Mouse (Mus musculus): Measurements from ENCODE around the gene Slc30a9. TPM values are rescaled to one million over a fixed set of nuclear protein-coding genes. Genes with fewer than 3 reads are reported as not detected.

The Slc30a9 gene
- polyA plus RNA-seq, 1 experiment from 2014 or later, result 129 TPM

DNA sequence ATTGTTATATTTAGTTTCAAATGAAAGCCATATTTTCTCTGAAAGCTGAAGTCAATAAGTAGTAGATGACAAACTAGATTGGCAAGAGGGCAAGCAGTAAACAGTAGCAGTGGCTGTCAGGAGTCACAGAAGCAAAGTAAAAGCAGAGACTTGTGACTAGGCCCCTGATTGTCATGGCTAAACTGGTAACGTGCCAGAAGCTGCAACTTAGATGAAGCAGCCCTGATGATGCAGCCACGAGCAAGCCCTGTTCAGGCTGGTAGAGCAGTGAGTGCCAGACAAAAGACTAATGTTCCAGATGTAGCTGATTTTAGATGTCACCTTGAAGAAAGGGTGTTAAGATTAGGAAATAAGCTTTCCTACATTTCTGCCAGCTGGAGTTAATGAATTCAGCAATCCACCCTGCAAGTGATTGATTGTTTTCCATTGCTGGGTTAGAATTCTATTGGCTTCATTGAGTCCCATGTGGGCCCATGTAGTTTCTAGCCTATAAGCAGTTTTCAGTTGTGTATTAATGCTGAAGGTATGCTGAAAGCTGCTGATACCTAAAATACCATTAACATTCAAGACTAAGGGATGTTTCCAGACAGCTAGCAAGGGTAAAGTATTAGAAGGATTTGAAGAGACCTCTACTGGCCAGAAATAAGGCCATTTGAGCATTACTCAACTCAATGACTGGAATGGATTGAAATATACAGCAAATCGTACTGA lies 5.2 kb downstream of the Slc30a9 start:
- peak; percentile 48; the same call in 1 of the 2 replicates for TF ChIP-seq CTCF (IDR thresholded peaks at IDR 0.05; ENCODE audit: low read depth)
- Histone ChIP-seq H3K27ac (no peak overlapping the region), H3K4me1 (replicated peaks; ENCODE audit: insufficient read depth, low read length) (peaks cover 6% of the 10 kb centered on the region), H3K4me2 (ENCODE audit: low read length) (no peak overlapping the region), H3K27me3 (ENCODE audit: insufficient read depth, low read length) (no peaks in the 10 kb centered on the region), H3K9ac (ENCODE audit: low read depth, low read length) (no peak overlapping the region), H3K36me3 (ENCODE audit: insufficient read depth, low read length) (0 out of 2 replicates have a peak, but pooled peaks cover 5% of the 10 kb centered on the region), H3K9me3 (replicated peaks; ENCODE audit: low read length) (no peaks in the 10 kb centered on the region), H3K4me3 (replicated peaks; ENCODE audit: low read depth, low read length) (no peak overlapping the region)
- no peak for ATAC-seq (replicated peaks; ENCODE audit: low FRiP score, low read depth)
- peak; percentile 32 for DNase-seq (ENCODE audit: low spot score)
- WGBS, result 64% methylated on average over 3 of the region's 3 CpGs

DNA sequence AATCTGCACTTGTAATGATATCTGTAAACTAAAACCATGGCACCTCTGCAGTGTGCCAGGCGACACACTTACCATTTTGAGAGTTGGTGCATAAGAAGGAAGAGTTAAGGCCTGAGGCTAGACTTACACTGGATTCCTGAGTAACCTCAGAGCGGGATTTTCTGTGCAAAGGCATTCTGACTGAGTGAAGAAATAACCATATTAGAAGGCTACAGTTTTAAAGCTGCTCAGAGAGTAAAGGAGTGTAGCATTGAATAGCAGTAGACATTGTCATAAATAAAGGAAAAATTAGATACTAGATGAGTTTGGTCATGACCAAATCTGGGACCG lies 5.7 kb downstream of the Slc30a9 start:
- ATAC-seq (replicated peaks; ENCODE audit: low FRiP score, low read depth) (no peak), DNase-seq (ENCODE audit: low spot score) (no peak)
- Histone ChIP-seq H3K27ac (no peak overlapping the region), H3K27me3 (ENCODE audit: insufficient read depth, low read length) (no peaks in the 10 kb centered on the region), H3K9ac (ENCODE audit: low read depth, low read length) (no peak overlapping the region), H3K36me3 (ENCODE audit: insufficient read depth, low read length) (0 out of 2 replicates have a peak, but pooled peaks cover 5% of the 10 kb centered on the region), H3K4me2 (ENCODE audit: low read length) (no peak overlapping the region), H3K9me3 (replicated peaks; ENCODE audit: low read length) (no peaks in the 10 kb centered on the region), H3K4me3 (replicated peaks; ENCODE audit: low read depth, low read length) (no peak overlapping the region), H3K4me1 (replicated peaks; ENCODE audit: insufficient read depth, low read length) (peaks cover 6% of the 10 kb centered on the region)
- 87% methylated on average over 3 of the region's 3 CpGs for WGBS
- TF ChIP-seq CTCF (IDR thresholded peaks at IDR 0.05; ENCODE audit: low read depth), result no peak

DNA sequence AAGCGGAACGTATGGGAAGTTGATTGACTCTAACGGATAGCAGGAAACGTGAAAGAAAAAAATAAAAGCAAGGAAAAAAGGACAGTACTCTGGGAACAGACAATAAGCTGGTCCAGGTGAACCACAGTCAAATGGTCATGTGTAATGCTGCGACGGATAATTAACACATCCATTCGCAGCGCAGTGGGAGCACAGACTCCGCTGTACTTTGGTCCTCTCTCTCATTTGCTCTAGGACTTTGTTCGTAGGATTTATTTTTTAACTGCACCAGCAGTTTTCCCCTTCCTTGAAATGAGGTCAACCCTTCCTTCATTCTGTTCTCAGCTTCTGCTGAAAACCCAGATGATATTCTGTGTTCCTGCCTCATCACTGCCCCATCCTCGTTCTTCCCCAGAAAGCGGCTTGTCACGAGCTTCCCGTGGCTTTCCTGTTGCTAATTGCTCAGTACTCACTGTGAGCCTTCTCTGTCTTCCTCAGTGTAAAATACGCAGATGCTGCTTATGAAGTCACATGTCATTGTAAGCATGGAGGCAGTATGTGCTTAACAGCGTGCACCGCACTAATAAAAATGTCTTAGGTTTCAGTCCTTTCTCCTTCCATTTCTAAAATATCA lies 15.0 kb downstream of the Slc30a9 start:
- H3K4me2 ChIP-seq (ENCODE audit: low read length), result no peak overlapping the region
- ATAC-seq (replicated peaks; ENCODE audit: low FRiP score, low read depth) (peak; percentile 74), DNase-seq (ENCODE audit: low spot score) (no peak)
- 82% methylated on average over 17 of the region's 17 CpGs for WGBS
- H3K27me3 ChIP-seq (ENCODE audit: insufficient read depth, low read length), result no peaks in the 10 kb centered on the region
- TF ChIP-seq CTCF (IDR thresholded peaks at IDR 0.05; ENCODE audit: low read depth), result no peak
- H3K27ac ChIP-seq, result no peak overlapping the region
- H3K9me3 ChIP-seq (replicated peaks; ENCODE audit: low read length), result no peaks in the 10 kb centered on the region
- H3K4me1 ChIP-seq (replicated peaks; ENCODE audit: insufficient read depth, low read length), result no peaks in the 10 kb centered on the region
- H3K4me3 ChIP-seq (replicated peaks; ENCODE audit: low read depth, low read length), result no peak overlapping the region
- peaks cover 9% of the 10 kb centered on the region; the same call in 1 of the 2 replicates for H3K36me3 ChIP-seq (ENCODE audit: insufficient read depth, low read length)
- H3K9ac ChIP-seq (ENCODE audit: low read depth, low read length), result no peak overlapping the region

DNA sequence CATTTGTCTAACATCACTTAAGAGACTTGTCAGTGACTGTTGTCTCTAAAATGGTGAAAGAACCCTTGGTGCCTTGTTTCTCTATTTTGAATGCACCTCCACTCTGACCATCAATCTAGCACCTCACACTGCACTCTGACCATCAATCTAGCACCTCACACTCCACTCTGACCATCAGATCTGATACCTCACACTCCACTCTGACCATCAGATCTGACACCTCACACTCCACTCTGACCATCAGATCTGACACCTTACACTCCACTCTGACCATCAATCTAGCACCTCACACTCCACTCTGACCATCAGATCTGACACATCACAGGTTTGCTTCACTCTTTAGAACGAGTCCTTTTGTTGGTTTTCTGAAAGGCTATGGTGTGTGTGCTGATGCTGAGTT lies 17.3 kb downstream of the Slc30a9 start:
- 28% methylated on average over 1 of the region's 1 CpGs for WGBS
- Histone ChIP-seq H3K9ac (ENCODE audit: low read depth, low read length) (no peak overlapping the region), H3K36me3 (ENCODE audit: insufficient read depth, low read length) (0 out of 2 replicates have a peak, but pooled peaks cover 7% of the 10 kb centered on the region)

DNA sequence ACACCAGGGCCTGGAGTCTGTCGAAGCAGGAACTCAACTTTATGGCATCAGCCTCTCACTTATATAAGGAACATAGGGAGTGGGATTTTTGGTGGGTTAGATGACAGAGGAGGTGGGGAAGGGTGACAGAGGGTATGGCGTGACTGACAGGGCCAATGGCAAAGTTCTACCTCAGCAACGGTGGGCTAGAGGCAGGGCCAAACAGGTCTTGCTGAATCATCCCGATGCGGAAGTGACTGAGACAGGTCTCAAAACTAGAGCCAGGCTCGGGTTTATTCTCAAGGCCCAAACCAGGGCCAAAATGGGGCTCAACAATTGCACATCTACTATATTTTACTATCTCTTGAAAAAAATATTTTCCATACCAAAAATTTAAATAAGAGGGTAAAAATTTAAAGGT lies 34.1 kb downstream of the Slc30a9 start:
- 87% methylated on average over 6 of the region's 6 CpGs for WGBS
- Histone ChIP-seq H3K9me3 (replicated peaks; ENCODE audit: low read length) (no peaks in the 10 kb centered on the region), H3K27ac (no peak overlapping the region), H3K4me2 (ENCODE audit: low read length) (no peak overlapping the region), H3K9ac (ENCODE audit: low read depth, low read length) (no peak overlapping the region), H3K4me3 (replicated peaks; ENCODE audit: low read depth, low read length) (no peak overlapping the region), H3K36me3 (ENCODE audit: insufficient read depth, low read length) (peaks cover 25% of the 10 kb centered on the region), H3K27me3 (ENCODE audit: insufficient read depth, low read length) (no peaks in the 10 kb centered on the region), H3K4me1 (replicated peaks; ENCODE audit: insufficient read depth, low read length) (no peaks in the 10 kb centered on the region)
- no peak for DNase-seq (ENCODE audit: low spot score)
- no peak for TF ChIP-seq CTCF (IDR thresholded peaks at IDR 0.05; ENCODE audit: low read depth)
- ATAC-seq (replicated peaks; ENCODE audit: low FRiP score, low read depth), result no peak

More for the DNA sequence above, 17.3 kb downstream of the Slc30a9 start:
- Histone ChIP-seq H3K4me3 (replicated peaks; ENCODE audit: low read depth, low read length) (no peak overlapping the region), H3K27ac (no peak overlapping the region), H3K4me1 (replicated peaks; ENCODE audit: insufficient read depth, low read length) (no peaks in the 10 kb centered on the region), H3K4me2 (ENCODE audit: low read length) (no peak overlapping the region), H3K9me3 (replicated peaks; ENCODE audit: low read length) (no peaks in the 10 kb centered on the region), H3K27me3 (ENCODE audit: insufficient read depth, low read length) (no peaks in the 10 kb centered on the region)
- no peak for DNase-seq (ENCODE audit: low spot score)
- TF ChIP-seq CTCF (IDR thresholded peaks at IDR 0.05; ENCODE audit: low read depth), result no peak
- ATAC-seq (replicated peaks; ENCODE audit: low FRiP score, low read depth), result no peak

DNA sequence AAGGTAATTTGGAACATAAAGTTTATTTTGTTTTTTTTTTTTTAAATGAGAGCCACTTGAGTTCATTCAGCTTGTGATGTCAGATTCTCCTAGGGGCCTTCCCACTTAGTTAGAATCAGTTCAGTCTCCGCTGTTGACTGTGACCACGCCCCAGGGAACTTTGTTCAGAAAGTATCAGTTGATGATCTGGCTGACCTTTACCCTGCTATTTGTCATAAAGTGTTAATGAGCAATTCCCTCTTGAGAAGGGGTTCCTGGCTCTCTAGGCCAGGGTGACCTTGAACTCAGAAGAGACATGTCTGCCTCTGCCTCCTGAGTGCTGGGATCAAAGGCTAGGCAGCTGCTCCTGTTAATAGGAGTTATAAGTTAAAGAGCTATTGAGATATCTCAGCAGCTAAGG lies 40.3 kb downstream of the Slc30a9 start:
- Histone ChIP-seq H3K9me3 (replicated peaks; ENCODE audit: low read length) (no peaks in the 10 kb centered on the region), H3K27me3 (ENCODE audit: insufficient read depth, low read length) (no peaks in the 10 kb centered on the region), H3K4me1 (replicated peaks; ENCODE audit: insufficient read depth, low read length) (no peaks in the 10 kb centered on the region), H3K36me3 (ENCODE audit: insufficient read depth, low read length) (peaks cover 39% of the 10 kb centered on the region), H3K4me2 (ENCODE audit: low read length) (no peak overlapping the region), H3K9ac (ENCODE audit: low read depth, low read length) (no peak overlapping the region), H3K4me3 (replicated peaks; ENCODE audit: low read depth, low read length) (no peak overlapping the region), H3K27ac (no peak overlapping the region)
- TF ChIP-seq CTCF (IDR thresholded peaks at IDR 0.05; ENCODE audit: low read depth), result no peak
- 85% methylated on average over 2 of the region's 2 CpGs for WGBS
- DNase-seq (ENCODE audit: low spot score), result no peak
- no peak for ATAC-seq (replicated peaks; ENCODE audit: low FRiP score, low read depth)
